Mouse (Mus musculus): ENCODE measurements around the gene Apol7a. TPM values are rescaled to one million over a fixed set of nuclear protein-coding genes. Genes with fewer than 3 reads are reported as not detected.

Apol7a gene
- total RNA-seq, 4 experiments from 2014 or later: 0.18 to 0.48 (median 0.29) TPM

DNA sequence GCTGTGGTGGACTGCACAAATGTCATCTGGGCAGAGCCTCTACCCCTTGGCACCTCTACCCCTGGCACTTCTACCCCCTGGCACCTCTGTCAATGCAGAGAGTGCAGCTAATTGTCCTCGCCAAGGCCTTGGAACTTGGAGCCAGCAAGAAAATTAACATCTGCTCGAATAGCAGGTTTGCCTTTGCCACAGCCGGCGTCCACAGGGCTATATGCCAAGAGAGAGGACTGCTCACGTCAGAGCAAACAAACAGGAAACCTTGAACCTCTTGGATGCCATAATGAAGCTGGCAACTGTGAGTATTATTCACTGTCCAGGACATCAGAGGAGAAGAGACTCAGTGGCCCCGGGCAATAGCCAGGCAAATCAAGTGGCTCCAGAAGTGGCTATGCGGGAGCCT is 22.0 kb downstream of the Apol7a start:
- DNase-seq (ENCODE audit: low spot score in 2 of 2): no peak

DNA sequence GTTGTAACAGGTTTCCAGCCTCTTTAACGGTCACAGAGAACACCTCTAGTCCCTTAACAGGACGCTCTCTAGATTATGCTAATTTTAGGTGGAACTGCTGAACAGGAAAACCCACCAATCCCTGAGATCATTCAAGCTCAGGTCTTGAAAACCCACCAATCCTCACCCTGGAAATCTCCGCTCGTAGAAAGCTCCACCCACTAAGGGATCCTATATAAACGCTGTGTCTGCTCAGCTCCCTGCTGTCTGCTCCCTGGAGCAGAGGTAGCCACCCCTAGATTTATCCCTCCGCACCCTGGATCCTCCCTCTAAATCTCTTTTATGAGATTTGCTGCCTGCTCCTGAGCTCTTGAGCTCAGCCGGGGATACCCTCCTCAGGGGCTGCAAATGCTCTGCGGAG is 28.3 kb downstream of the Apol7a start:
- no peak for DNase-seq (ENCODE audit: low spot score in 2 of 2)

- no peak for DNase-seq (ENCODE audit: low spot score in 2 of 2)
These were observed 28.9 kb downstream of the Apol7a start for GRCm38 (mm10) chr15:77369981-77370380.

GRCm38 (mm10) chr15:77368818-77369320 is 30.0 kb downstream of the Apol7a start:
- DNase-seq (ENCODE audit: low spot score in 2 of 2): no peak

DNA sequence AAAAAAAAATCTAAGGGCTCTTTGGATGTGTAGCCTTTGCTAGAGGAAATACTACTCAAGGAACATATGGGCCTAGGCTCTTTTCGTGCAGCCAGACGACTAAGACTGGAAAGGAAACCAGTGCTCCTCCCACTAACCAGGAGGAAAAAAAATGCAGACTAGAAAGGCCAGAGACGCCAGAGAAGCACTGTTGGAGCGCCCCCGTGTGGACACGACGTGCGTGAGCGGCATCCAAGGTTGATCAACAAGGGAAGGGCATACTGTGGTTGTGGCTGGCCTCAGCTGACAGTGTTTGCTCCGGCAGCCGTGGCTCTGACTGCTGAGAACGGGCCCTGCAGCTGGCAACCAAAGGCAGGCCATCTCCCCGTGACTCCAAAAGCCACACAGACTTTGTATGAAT is 30.8 kb downstream of the Apol7a start:
- peak; percentile 92 to 93 for DNase-seq (ENCODE audit: low spot score in 2 of 2)

DNA sequence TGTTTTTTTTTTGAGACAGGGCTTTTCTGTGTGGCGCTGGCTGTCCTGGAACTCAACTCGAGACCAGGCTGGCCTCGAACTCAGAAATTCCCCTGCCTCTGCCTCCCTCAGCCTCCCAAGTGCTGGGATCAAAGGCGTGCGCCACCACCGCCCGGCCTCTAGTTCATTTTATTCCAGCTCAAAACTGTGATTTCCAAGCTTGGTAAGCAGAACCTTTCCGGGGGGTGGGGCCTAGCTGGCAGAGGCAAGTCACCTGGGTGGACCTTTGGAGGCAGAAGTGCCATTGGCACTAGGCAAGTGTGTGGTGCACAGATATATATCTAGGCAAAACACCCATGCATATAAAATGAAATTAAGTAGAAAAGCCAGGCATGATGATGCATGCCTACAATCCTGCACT is 31.4 kb downstream of the Apol7a start:
- DNase-seq (ENCODE audit: low spot score in 2 of 2): peak in 1 of 2 experiments; percentile 43

DNA sequence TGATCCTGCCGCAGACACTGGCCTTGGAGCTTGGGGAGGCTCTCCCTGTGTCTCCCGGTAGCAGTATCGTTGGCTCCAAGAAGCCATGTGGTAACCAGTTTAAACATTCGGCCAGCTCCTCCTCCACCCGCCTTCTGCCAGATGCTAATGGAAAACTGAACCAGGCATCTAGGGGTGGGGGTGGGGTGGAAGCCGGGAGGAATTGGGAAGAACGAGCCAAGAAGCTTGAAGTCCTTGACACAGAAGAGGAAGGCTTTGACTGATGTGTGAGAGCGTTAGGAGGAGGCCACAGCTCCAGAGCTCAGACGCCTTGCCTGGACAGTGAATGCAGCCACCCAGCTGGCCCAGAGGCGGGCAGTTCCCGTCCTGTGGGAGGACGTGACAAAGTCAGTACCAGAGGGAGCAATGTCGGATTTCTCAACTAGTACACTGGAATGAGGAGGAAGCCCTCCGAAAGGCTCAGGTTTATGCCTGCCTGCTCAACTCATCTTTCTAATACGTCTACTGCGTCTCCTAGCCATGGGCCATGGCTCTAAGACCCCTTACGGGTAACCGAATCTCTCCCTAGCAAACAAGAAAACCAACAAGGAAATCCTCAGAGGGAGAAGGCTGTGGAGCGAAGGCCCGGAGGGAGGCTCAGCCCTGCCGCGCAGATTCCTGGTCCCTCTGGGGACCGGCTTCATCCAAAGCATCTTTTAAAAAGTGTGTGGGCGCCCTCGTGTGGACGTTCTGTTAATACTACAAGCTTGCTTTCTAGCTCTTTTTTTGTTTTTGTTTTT is 32.0 kb downstream of the Apol7a start:
- peak; percentile 70 to 79 for DNase-seq (ENCODE audit: low spot score in 2 of 2)

DNA sequence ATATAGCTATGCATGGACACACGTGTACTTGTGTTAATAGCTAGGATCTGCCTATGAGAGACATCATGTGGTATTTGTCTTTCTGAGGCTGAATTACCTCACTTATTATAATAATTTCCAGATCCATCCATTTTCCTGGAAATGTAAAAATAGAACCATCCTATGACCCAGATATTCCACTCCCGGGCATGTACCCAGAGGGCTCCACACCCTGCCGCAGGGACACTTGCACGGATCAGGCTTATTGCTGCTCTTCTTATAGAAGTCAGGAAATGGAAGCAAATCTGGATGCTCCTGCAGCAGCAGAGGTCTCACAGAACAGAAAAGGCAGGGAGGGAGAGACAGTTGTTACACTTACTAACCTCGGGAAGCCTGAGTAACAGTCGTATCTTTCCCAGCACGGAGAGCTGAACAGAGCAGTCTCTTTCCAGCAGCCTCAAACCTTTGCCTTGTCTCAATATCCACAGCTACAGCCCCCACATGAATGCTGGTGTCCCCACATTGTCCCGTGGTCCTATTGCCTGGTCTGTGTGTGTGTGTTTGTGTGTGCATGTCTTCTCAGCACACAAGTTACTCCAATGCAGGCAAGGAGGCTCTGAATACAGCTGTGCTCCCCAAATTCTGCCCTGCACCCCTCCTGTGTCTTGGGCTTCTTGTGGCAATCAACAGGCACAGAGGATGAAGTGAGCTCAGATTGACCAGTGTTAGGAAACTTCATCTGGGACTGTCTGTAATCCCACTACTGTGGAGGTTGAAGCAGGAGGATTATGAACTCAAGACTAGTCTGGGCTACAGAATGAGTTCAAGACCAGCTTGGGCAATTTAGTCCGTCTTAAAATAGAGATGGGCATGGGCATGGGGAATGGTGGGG is 33.0 kb downstream of the Apol7a start:
- no peak for DNase-seq (ENCODE audit: low spot score in 2 of 2)

DNA sequence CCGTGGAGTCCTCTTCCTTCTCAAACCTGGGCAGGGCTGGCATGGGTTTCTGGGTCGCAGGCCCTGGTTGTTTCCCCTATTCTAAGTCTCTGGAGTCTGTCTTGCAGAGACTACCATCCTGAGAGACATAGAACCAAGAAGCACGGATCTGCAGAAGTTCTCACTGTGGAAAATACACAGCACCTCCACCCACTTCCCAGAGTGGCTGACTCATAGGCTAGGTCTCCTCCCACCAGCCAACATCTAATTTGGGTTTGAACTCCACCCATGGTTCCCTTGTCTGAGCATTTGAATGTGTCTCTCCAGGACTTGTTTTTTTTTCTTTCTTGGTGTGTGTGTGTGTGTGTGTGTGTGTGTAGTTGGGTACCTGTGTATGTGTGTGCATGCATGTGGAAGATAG is 34.9 kb downstream of the Apol7a start:
- DNase-seq (ENCODE audit: low spot score in 2 of 2): peak in 1 of 2 experiments; percentile 86

- no peak for DNase-seq (ENCODE audit: low spot score in 2 of 2)
These were observed 35.3 kb downstream of the Apol7a start for GRCm38 (mm10) chr15:77363578-77363977.

- DNase-seq (ENCODE audit: low spot score in 2 of 2): no peak
These were observed 36.0 kb downstream of the Apol7a start for GRCm38 (mm10) chr15:77362952-77363351.

- no peak for DNase-seq (ENCODE audit: low spot score in 2 of 2)
These were observed 39.0 kb downstream of the Apol7a start for GRCm38 (mm10) chr15:77359905-77360304.

DNA sequence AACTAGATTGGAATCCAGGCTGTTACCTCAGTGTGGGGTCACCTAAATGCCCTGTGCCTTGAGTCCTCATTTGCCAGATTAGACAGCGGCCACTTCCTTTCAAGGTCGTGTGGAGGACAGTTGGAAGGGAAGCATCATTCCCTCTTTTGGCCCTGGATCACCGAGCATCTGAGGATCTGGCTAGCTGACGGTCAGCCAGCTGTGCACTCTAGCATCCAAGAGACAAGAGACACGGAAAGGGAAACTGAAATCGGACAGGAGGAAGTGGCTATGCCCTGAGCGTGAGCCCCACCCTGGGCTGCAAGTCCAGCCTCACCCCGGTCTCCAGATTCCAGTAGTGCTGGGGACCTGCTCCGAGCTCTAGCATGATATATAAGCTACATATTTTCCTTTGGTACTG is 39.4 kb downstream of the Apol7a start:
- no peak for DNase-seq (ENCODE audit: low spot score in 2 of 2)

DNA sequence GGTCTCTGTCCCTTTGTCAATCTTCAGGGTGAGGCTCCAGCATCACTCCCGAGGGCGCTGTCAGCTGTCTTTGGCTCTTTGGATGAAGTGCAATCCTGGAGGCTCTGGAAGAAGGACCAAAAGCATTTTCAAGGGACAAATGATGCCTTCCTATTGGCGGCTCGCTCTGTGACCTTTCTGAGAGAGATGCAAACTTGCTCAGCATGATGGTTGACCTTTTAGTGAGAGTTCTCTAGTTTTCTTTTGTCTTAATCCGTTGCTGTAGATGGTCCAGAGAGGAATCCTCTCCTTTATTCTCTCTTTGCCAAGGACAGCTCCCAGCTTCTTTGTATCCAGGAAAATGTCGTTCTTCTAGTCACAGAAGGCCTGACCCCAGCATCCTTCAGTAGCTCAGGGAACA is 39.8 kb downstream of the Apol7a start:
- DNase-seq (ENCODE audit: low spot score in 2 of 2): no peak

- DNase-seq (ENCODE audit: low spot score in 2 of 2): peak; percentile 76 to 84
These were observed 40.4 kb downstream of the Apol7a start for GRCm38 (mm10) chr15:77358320-77359040.

- DNase-seq (ENCODE audit: low spot score in 2 of 2): peak in 1 of 2 experiments; percentile 83
These were observed 42.6 kb downstream of the Apol7a start for GRCm38 (mm10) chr15:77356248-77356810.

GRCm38 (mm10) chr15:77354848-77355551 is 43.9 kb downstream of the Apol7a start:
- no peak for DNase-seq (ENCODE audit: low spot score in 2 of 2)

GRCm38 (mm10) chr15:77354496-77354847 is 44.4 kb downstream of the Apol7a start:
- DNase-seq (ENCODE audit: low spot score in 2 of 2): no peak

DNA sequence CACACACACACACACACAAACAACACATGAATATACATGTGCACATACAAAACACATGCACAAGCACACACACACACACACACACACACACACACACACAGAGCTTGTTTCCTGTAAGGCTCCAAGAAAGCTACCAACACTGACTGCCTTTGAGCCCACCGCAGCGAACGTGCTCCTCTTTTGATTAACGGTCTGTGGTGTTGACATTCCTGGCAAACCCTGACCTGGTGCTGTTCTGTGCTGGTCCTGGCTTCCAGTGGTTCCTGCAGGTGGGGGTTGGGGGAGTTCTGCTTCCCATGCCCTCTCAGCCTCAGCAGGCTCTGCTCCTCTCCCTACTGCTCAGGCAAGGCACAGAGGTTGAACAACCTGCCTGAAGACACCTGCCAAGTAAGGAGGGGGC is 45.1 kb downstream of the Apol7a start:
- DNase-seq (ENCODE audit: low spot score in 2 of 2): no peak

- no peak for DNase-seq (ENCODE audit: low spot score in 2 of 2)
These were observed 46.0 kb downstream of the Apol7a start for GRCm38 (mm10) chr15:77352863-77353262.

GRCm38 (mm10) chr15:77350117-77350516 is 48.8 kb downstream of the Apol7a start:
- DNase-seq (ENCODE audit: low spot score in 2 of 2): no peak
